Mouse (Mus musculus): ENCODE data around the gene Psmb2. TPM values are rescaled to one million over a fixed set of nuclear protein-coding genes. Genes with fewer than 3 reads are reported as not detected.

Psmb2 gene
- polyA plus RNA-seq, 1 experiment from 2014 or later = 503 TPM

- no peak overlapping the region for H3K4me3 ChIP-seq (ENCODE audit: low read depth, low read length)
- no peak overlapping the region for H3K9ac ChIP-seq (ENCODE audit: low read length)
- ATAC-seq (replicated peaks; ENCODE audit: low FRiP score) (no peak), DNase-seq (ENCODE audit: low spot score) (no peak)
- H3K27ac ChIP-seq (ENCODE audit: low read depth, low read length) = no peak overlapping the region
- WGBS = 75% methylated on average over 10 of the region's 10 CpGs
- H3K36me3 ChIP-seq (ENCODE audit: control insufficient read depth, insufficient read depth, low read length) = no peaks in the 10 kb centered on the region
- peaks cover 8% of the 10 kb centered on the region; the same call in 1 of the 2 replicates for H3K4me1 ChIP-seq (replicated peaks; ENCODE audit: control insufficient read depth, insufficient read depth, low read length)
- H3K27me3 ChIP-seq (ENCODE audit: control insufficient read depth, insufficient read depth, low read length) = no peaks in the 10 kb centered on the region
- H3K9me3 ChIP-seq (ENCODE audit: control insufficient read depth, low read length) = no peaks in the 10 kb centered on the region
- no peak overlapping the region for H3K4me2 ChIP-seq (ENCODE audit: low read depth, low read length, severe bottlenecking)
These were observed 33.0 kb upstream of the Psmb2 start for GRCm38 (mm10) chr4:126644333-126644963.

GRCm38 (mm10) chr4:126647996-126648910 lies 29.2 kb upstream of the Psmb2 start:
- Histone ChIP-seq H3K27ac (ENCODE audit: low read depth, low read length) (0 out of 2 replicates have a peak overlapping the region, but pooled peaks have one; percentile 41), H3K4me2 (ENCODE audit: low read depth, low read length, severe bottlenecking) (peak overlapping the region; percentile 24; the same call in 1 of the 2 replicates), H3K9me3 (ENCODE audit: control insufficient read depth, low read length) (no peaks in the 10 kb centered on the region), H3K4me3 (ENCODE audit: low read depth, low read length) (no peak overlapping the region), H3K9ac (ENCODE audit: low read length) (0 out of 2 replicates have a peak overlapping the region, but pooled peaks have one; percentile 1), H3K4me1 (replicated peaks; ENCODE audit: control insufficient read depth, insufficient read depth, low read length) (peaks cover 8% of the 10 kb centered on the region; the same call in 1 of the 2 replicates), H3K27me3 (ENCODE audit: control insufficient read depth, insufficient read depth, low read length) (no peaks in the 10 kb centered on the region), H3K36me3 (ENCODE audit: control insufficient read depth, insufficient read depth, low read length) (no peaks in the 10 kb centered on the region)
- ATAC-seq (replicated peaks; ENCODE audit: low FRiP score) (no peak; the same call in none of the 2 replicates), DNase-seq (ENCODE audit: low spot score) (peak; percentile 63)
- WGBS = 19% methylated on average over 24 of the region's 24 CpGs

GRCm38 (mm10) chr4:126653148-126653547 lies 24.3 kb upstream of the Psmb2 start:
- 81% methylated on average over 5 of the region's 5 CpGs for WGBS
- H3K4me1 ChIP-seq (replicated peaks; ENCODE audit: control insufficient read depth, insufficient read depth, low read length) = peaks cover 6% of the 10 kb centered on the region; the same call in 1 of the 2 replicates
- no peak overlapping the region for H3K9ac ChIP-seq (ENCODE audit: low read length)
- DNase-seq (ENCODE audit: low spot score) (no peak), ATAC-seq (replicated peaks; ENCODE audit: low FRiP score) (no peak)
- no peak overlapping the region for H3K4me2 ChIP-seq (ENCODE audit: low read depth, low read length, severe bottlenecking)
- H3K36me3 ChIP-seq (ENCODE audit: control insufficient read depth, insufficient read depth, low read length) = no peaks in the 10 kb centered on the region
- no peak overlapping the region for H3K27ac ChIP-seq (ENCODE audit: low read depth, low read length)
- H3K27me3 ChIP-seq (ENCODE audit: control insufficient read depth, insufficient read depth, low read length) = no peaks in the 10 kb centered on the region; the same call in 1 of the 2 replicates
- no peak overlapping the region for H3K4me3 ChIP-seq (ENCODE audit: low read depth, low read length)
- no peaks in the 10 kb centered on the region for H3K9me3 ChIP-seq (ENCODE audit: control insufficient read depth, low read length)

DNA sequence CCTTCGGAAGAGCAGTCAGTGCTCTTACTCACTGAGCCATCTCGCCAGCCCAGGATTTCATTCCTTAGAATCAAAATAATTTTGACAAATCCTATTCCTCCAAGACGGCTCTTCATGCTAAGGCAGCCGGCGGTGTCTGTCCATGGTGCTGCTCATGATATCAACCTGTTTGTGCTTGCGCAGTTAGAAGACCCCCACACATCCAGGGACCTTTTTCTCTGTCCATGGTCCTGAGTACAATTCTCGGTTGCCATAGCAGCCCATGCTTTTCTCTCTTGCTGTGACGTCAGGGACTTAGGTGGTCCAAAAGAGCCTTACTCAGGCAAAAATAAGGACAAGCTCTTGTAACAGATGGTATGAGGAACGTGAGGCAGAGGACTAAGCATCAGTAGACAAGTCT lies 22.1 kb upstream of the Psmb2 start:
- no peaks in the 10 kb centered on the region for H3K4me1 ChIP-seq (replicated peaks; ENCODE audit: control insufficient read depth, insufficient read depth, low read length)
- H3K9ac ChIP-seq (ENCODE audit: low read length) = no peak overlapping the region
- ATAC-seq (replicated peaks; ENCODE audit: low FRiP score) = no peak
- no peak overlapping the region for H3K4me2 ChIP-seq (ENCODE audit: low read depth, low read length, severe bottlenecking)
- H3K36me3 ChIP-seq (ENCODE audit: control insufficient read depth, insufficient read depth, low read length) = no peaks in the 10 kb centered on the region
- H3K27ac ChIP-seq (ENCODE audit: low read depth, low read length) = no peak overlapping the region
- H3K9me3 ChIP-seq (ENCODE audit: control insufficient read depth, low read length) = no peaks in the 10 kb centered on the region
- WGBS = 15% methylated on average over 9 of the region's 9 CpGs
- H3K4me3 ChIP-seq (ENCODE audit: low read depth, low read length) = no peak overlapping the region
- H3K27me3 ChIP-seq (ENCODE audit: control insufficient read depth, insufficient read depth, low read length) = no peaks in the 10 kb centered on the region; the same call in 1 of the 2 replicates
- DNase-seq (ENCODE audit: low spot score) = peak; percentile 75

GRCm38 (mm10) chr4:126661249-126661648 lies 16.2 kb upstream of the Psmb2 start:
- 81% methylated on average over 7 of the region's 7 CpGs for WGBS
- ATAC-seq (replicated peaks; ENCODE audit: low FRiP score) = no peak

DNA sequence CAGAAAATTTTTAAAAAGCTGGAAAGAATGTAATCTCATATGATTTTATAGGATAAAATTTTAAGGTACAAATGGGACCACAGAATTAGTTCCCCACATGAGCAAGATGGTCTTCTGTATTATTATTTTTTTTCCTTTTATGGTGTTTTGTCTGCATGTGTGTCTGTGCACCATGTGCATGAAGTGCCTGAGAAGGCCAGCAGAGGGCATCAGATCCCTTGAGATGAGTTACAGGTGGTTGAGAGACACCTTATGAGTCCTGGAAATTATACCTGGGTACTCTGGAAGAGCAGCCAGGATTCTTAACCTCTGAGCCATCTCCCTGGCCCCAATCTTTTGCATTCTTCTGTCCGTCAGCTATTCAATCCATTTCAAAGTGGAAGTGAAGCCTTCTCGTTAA lies 10.4 kb upstream of the Psmb2 start:
- DNase-seq (ENCODE audit: low spot score) (no peak), ATAC-seq (replicated peaks; ENCODE audit: low FRiP score) (no peak)
- Histone ChIP-seq H3K4me3 (ENCODE audit: low read depth, low read length) (no peak overlapping the region), H3K27me3 (ENCODE audit: control insufficient read depth, insufficient read depth, low read length) (no peaks in the 10 kb centered on the region), H3K4me1 (replicated peaks; ENCODE audit: control insufficient read depth, insufficient read depth, low read length) (no peaks in the 10 kb centered on the region), H3K9ac (ENCODE audit: low read length) (no peak overlapping the region), H3K36me3 (ENCODE audit: control insufficient read depth, insufficient read depth, low read length) (no peaks in the 10 kb centered on the region), H3K9me3 (ENCODE audit: control insufficient read depth, low read length) (no peaks in the 10 kb centered on the region), H3K27ac (ENCODE audit: low read depth, low read length) (no peak overlapping the region), H3K4me2 (ENCODE audit: low read depth, low read length, severe bottlenecking) (no peak overlapping the region)
- WGBS = 84% methylated on average over 2 of the region's 2 CpGs

More at GRCm38 (mm10) chr4:126661249-126661648, 16.2 kb upstream of the Psmb2 start:
- Histone ChIP-seq H3K4me2 (ENCODE audit: low read depth, low read length, severe bottlenecking) (no peak overlapping the region), H3K4me1 (replicated peaks; ENCODE audit: control insufficient read depth, insufficient read depth, low read length) (no peaks in the 10 kb centered on the region), H3K4me3 (ENCODE audit: low read depth, low read length) (no peak overlapping the region), H3K36me3 (ENCODE audit: control insufficient read depth, insufficient read depth, low read length) (no peaks in the 10 kb centered on the region), H3K27me3 (ENCODE audit: control insufficient read depth, insufficient read depth, low read length) (no peaks in the 10 kb centered on the region; the same call in 1 of the 2 replicates), H3K9me3 (ENCODE audit: control insufficient read depth, low read length) (no peaks in the 10 kb centered on the region), H3K9ac (ENCODE audit: low read length) (no peak overlapping the region), H3K27ac (ENCODE audit: low read depth, low read length) (no peak overlapping the region)
- no peak for DNase-seq (ENCODE audit: low spot score)

GRCm38 (mm10) chr4:126682298-126682697 lies 4.9 kb downstream of the Psmb2 start:
- Histone ChIP-seq H3K36me3 (ENCODE audit: control insufficient read depth, insufficient read depth, low read length) (peaks cover 10% of the 10 kb centered on the region; the same call in 1 of the 2 replicates), H3K9me3 (ENCODE audit: control insufficient read depth, low read length) (no peaks in the 10 kb centered on the region), H3K27ac (ENCODE audit: low read depth, low read length) (no peak overlapping the region), H3K27me3 (ENCODE audit: control insufficient read depth, insufficient read depth, low read length) (no peaks in the 10 kb centered on the region), H3K4me3 (ENCODE audit: low read depth, low read length) (no peak overlapping the region), H3K4me1 (replicated peaks; ENCODE audit: control insufficient read depth, insufficient read depth, low read length) (0 out of 2 replicates have a peak, but pooled peaks cover 3% of the 10 kb centered on the region), H3K9ac (ENCODE audit: low read length) (no peak overlapping the region), H3K4me2 (ENCODE audit: low read depth, low read length, severe bottlenecking) (no peak overlapping the region)
- ATAC-seq (replicated peaks; ENCODE audit: low FRiP score) (no peak), DNase-seq (ENCODE audit: low spot score) (no peak)
- 91% methylated on average over 5 of the region's 5 CpGs for WGBS

DNA sequence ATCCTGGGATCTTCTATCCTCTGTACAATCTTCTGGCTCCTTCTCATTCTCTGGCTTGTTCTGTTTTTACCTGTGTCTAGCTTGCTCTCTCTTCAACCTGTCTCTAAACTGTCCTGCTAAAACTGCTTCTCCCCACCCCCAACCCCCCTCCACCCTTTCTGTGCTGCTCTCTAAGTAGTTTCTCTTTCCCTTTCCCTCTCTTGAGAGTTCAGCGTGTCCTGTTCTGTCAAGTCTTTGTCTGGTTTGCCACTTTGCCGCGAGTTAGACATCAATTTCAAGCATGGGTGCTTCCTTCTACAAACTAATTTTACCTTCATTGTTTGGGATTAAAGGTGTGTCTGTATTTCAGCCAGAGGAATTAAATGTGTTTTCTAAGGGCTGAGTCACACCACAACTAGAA lies 5.7 kb downstream of the Psmb2 start:
- WGBS = 47% methylated on average over 3 of the region's 3 CpGs
- Histone ChIP-seq H3K4me1 (replicated peaks; ENCODE audit: control insufficient read depth, insufficient read depth, low read length) (0 out of 2 replicates have a peak, but pooled peaks cover 3% of the 10 kb centered on the region), H3K36me3 (ENCODE audit: control insufficient read depth, insufficient read depth, low read length) (peaks cover 12% of the 10 kb centered on the region), H3K27me3 (ENCODE audit: control insufficient read depth, insufficient read depth, low read length) (no peaks in the 10 kb centered on the region), H3K27ac (ENCODE audit: low read depth, low read length) (no peak overlapping the region), H3K4me3 (ENCODE audit: low read depth, low read length) (no peak overlapping the region), H3K9me3 (ENCODE audit: control insufficient read depth, low read length) (no peaks in the 10 kb centered on the region), H3K4me2 (ENCODE audit: low read depth, low read length, severe bottlenecking) (no peak overlapping the region), H3K9ac (ENCODE audit: low read length) (no peak overlapping the region)
- ATAC-seq (replicated peaks; ENCODE audit: low FRiP score) (no peak), DNase-seq (ENCODE audit: low spot score) (no peak)
